Mouse (Mus musculus) heart, embryonic 16.5 days (tissue): Measurements from ENCODE around the gene Polr2a. TPM values are rescaled to one million over a fixed set of nuclear protein-coding genes. Genes with fewer than 3 reads are reported as not detected.
"Not testable (repeated sequence)": the region's sequence is repeated elsewhere in the genome, so short reads cannot be mapped to it uniquely, and the experiment has no call there.

Experiments
- ATAC-seq: fragments of 200-750 bp; cut with Nextera tagmentation; replicated peaks from 2 replicates; pipeline ENCODE4 v1.8.0; 2017; ENCODE audit warnings: moderate number of reproducible peaks; ENCODE audit not compliant: insufficient read depth, low FRiP score; ENCODE audit errors: extremely low read depth
- H3K27ac ChIP-seq: fragments of 300-500 bp; sonication (generic); 2 replicates; pipeline ENCODE4 v1.5.1; 2014; ENCODE audit warnings: mild to moderate bottlenecking, low read length, control low read depth, moderate library complexity
- H3K27me3 ChIP-seq: fragments of 300-500 bp; sonication (generic); 2 replicates; pipeline ENCODE4 v1.6.1; 2014; ENCODE audit warnings: low read length, mixed read lengths; ENCODE audit not compliant: control insufficient read depth, insufficient read depth
- H3K36me3 ChIP-seq: fragments of 300-500 bp; sonication (generic); 2 replicates; pipeline ENCODE4 v1.6.1; 2014; ENCODE audit not compliant: control insufficient read depth, insufficient read depth
- H3K4me1 ChIP-seq: fragments of 300-500 bp; sonication (generic); 2 replicates; pipeline ENCODE4 v1.6.1; 2014; ENCODE audit warnings: low read length, mixed read lengths; ENCODE audit not compliant: control insufficient read depth, insufficient read depth
- H3K4me2 ChIP-seq: fragments of 300-500 bp; sonication (generic); 2 replicates; pipeline ENCODE4 v1.6.1; 2014; ENCODE audit warnings: low read depth, mild to moderate bottlenecking, control low read depth, low read length
- H3K4me3 ChIP-seq: fragments of 300-500 bp; sonication (generic); 2 replicates; pipeline ENCODE4 v1.5.1; 2014; ENCODE audit warnings: mild to moderate bottlenecking, control low read depth, low read length
- H3K9ac ChIP-seq: fragments of 300-500 bp; sonication (generic); 2 replicates; pipeline ENCODE4 v1.6.1; 2014; ENCODE audit warnings: low read length, control low read depth
- H3K9me3 ChIP-seq: fragments of 300-500 bp; sonication (generic); replicated peaks from 2 replicates; pipeline ENCODE4 v1.6.1; 2016; ENCODE audit warnings: low read length; ENCODE audit not compliant: control insufficient read depth
- WGBS: fragments of 180-500 bp; shearing (Covaris S2); extraction: QIAGEN DNeasy Blood & Tissue Kit; methylation state at CpG from one replicate; pipeline ENCODE4 v1.1.7; 2014; 5-methylcytosine and 5-hydroxymethylcytosine counted together
- polyA plus RNA-seq: library from polyadenylated mRNA; unstranded; fragments of >200 nt; fragmentation: Nextera tagmentation; extraction: Ambion mirVana; gene quantifications from 2 replicates; pipeline ENCODE4 v1.2.1, GENCODE M21; 2015

The Polr2a gene
- polyA plus RNA-seq, 1 experiment from 2014 or later: 16.9 TPM

DNA sequence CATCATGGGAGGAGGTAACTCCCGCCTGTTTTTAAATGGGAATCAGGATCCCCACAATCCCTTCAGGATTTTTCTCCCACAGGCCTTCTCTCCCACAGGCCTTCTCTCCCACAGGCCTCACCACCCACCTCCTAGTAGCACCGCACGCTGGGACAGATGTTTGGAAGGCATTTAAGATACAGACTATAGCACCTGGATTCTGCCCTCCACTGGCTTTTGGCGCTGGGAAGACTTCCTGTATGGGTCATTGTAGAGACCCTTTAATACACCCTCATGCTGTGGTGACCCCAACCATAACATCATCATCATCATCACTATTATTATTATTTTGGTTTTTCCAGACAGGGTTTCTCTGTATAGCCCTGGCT is 51.0 kb downstream of the Polr2a start:
- Histone ChIP-seq H3K9me3 (no peaks in the 10 kb centered on the region), H3K9ac (no peak overlapping the region), H3K4me1 (no peaks in the 10 kb centered on the region), H3K27me3 (no peaks in the 10 kb centered on the region), H3K27ac (no peak overlapping the region), H3K36me3 (no peaks in the 10 kb centered on the region), H3K4me3 (no peak overlapping the region), H3K4me2 (no peak overlapping the region)
- no peak for ATAC-seq
- WGBS: 87% methylated on average over 4 of the region's 4 CpGs

GRCm38 (mm10) chr11:69706775-69707479 is 51.5 kb downstream of the Polr2a start:
- H3K27me3 ChIP-seq: no peaks in the 10 kb centered on the region
- H3K4me3 ChIP-seq: no peak overlapping the region
- no peak overlapping the region for H3K4me2 ChIP-seq
- ATAC-seq: no peak
- H3K4me1 ChIP-seq: no peaks in the 10 kb centered on the region
- H3K9ac ChIP-seq: no peak overlapping the region
- H3K27ac ChIP-seq: no peak overlapping the region
- H3K9me3 ChIP-seq: no peaks in the 10 kb centered on the region
- 49% methylated on average over 6 of the region's 6 CpGs for WGBS
- no peaks in the 10 kb centered on the region for H3K36me3 ChIP-seq

DNA sequence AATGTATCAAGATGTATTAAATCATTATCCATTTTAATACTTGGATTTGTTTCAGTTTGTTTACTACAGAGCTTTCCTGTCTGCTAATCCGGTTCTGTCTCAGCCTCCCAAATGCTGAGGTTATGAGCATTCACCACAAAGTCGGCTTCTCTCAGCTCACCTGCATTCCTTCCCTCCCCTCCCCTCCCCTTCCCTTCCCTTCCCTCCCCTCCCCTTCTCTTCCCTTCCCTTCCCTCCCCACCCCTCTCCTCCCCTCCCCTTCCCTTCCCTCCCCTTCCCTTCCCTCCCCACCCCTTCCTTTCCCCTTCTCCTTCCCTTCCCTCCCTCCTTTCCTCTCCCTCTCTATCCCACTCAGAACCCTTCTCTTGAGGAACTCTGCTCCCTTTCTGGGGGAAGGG is 53.8 kb downstream of the Polr2a start:
- ATAC-seq: no peak
- 40% methylated on average over 2 of the region's 2 CpGs for WGBS
- no peak overlapping the region for H3K4me2 ChIP-seq
- H3K27ac ChIP-seq: no peak overlapping the region
- H3K36me3 ChIP-seq: no peaks in the 10 kb centered on the region
- H3K9me3 ChIP-seq: no peaks in the 10 kb centered on the region
- no peak overlapping the region for H3K4me3 ChIP-seq
- no peaks in the 10 kb centered on the region for H3K27me3 ChIP-seq
- no peak overlapping the region for H3K9ac ChIP-seq
- H3K4me1 ChIP-seq: 0 out of 2 replicates have a peak, but pooled peaks cover 3% of the 10 kb centered on the region

- Histone ChIP-seq H3K36me3 (no peaks in the 10 kb centered on the region), H3K9ac (no peak overlapping the region), H3K4me1 (0 out of 2 replicates have a peak, but pooled peaks cover 3% of the 10 kb centered on the region), H3K4me2 (no peak overlapping the region), H3K9me3 (no peaks in the 10 kb centered on the region), H3K4me3 (no peak overlapping the region), H3K27ac (no peak overlapping the region), H3K27me3 (no peaks in the 10 kb centered on the region)
- ATAC-seq: no peak
- WGBS: 59% methylated on average over 8 of the region's 8 CpGs
Observed at GRCm38 (mm10) chr11:69703814-69704612, 54.4 kb downstream of the Polr2a start.

GRCm38 (mm10) chr11:69703381-69703780 is 55.1 kb downstream of the Polr2a start:
- not testable (repeated sequence) for H3K9me3 ChIP-seq, H3K36me3 ChIP-seq, H3K4me3 ChIP-seq, H3K27me3 ChIP-seq, H3K9ac ChIP-seq, H3K27ac ChIP-seq, H3K4me2 ChIP-seq, H3K4me1 ChIP-seq, ATAC-seq
- 70% methylated on average over 2 of the region's 3 CpGs for WGBS

GRCm38 (mm10) chr11:69702886-69703285 is 55.6 kb downstream of the Polr2a start:
- H3K4me1 ChIP-seq, H3K9ac ChIP-seq, H3K36me3 ChIP-seq, H3K27ac ChIP-seq, H3K4me3 ChIP-seq, H3K4me2 ChIP-seq, ATAC-seq, H3K27me3 ChIP-seq, H3K9me3 ChIP-seq: not testable (repeated sequence)
- WGBS: 90% methylated on average over 10 of the region's 10 CpGs

DNA sequence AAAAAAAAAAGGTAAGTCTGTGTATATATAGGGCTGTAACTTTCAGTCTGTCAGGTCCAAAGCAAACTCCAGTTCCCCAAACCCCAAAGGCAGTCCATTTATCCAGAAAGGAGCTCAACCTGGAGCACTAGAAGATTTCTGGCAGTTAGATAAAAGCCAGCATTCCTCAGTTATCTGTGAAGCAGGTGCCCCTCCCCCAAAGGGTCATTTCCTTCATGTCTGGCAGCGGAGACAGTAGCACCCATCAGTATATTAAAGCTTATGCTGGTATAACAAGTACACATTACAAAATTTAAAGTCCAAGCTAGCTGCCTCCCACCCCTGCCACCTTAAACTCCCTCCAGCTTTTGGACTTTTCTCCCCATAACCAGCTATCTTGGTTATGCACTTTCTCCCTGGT is 58.8 kb downstream of the Polr2a start:
- Histone ChIP-seq H3K9ac (no peak overlapping the region), H3K27me3 (no peaks in the 10 kb centered on the region), H3K4me1 (peaks cover 13% of the 10 kb centered on the region), H3K36me3 (no peaks in the 10 kb centered on the region), H3K4me3 (no peak overlapping the region), H3K9me3 (no peaks in the 10 kb centered on the region), H3K27ac (no peak overlapping the region), H3K4me2 (no peak overlapping the region)
- no peak for ATAC-seq
- 21% methylated on average over 1 of the region's 1 CpGs for WGBS

GRCm38 (mm10) chr11:69698574-69698973 is 59.9 kb downstream of the Polr2a start:
- H3K9me3 ChIP-seq: no peaks in the 10 kb centered on the region
- ATAC-seq: no peak
- WGBS: 65% methylated on average over 5 of the region's 5 CpGs
- no peaks in the 10 kb centered on the region for H3K36me3 ChIP-seq
- H3K27me3 ChIP-seq: no peaks in the 10 kb centered on the region
- H3K27ac ChIP-seq: no peak overlapping the region
- no peak overlapping the region for H3K4me2 ChIP-seq
- H3K9ac ChIP-seq: no peak overlapping the region
- H3K4me3 ChIP-seq: no peak overlapping the region
- H3K4me1 ChIP-seq: peaks cover 13% of the 10 kb centered on the region

GRCm38 (mm10) chr11:69697396-69697795 is 61.0 kb downstream of the Polr2a start:
- peaks cover 13% of the 10 kb centered on the region for H3K4me1 ChIP-seq
- H3K27me3 ChIP-seq: no peaks in the 10 kb centered on the region
- H3K9ac ChIP-seq: no peak overlapping the region
- H3K4me2 ChIP-seq: no peak overlapping the region
- no peak overlapping the region for H3K4me3 ChIP-seq
- H3K27ac ChIP-seq: no peak overlapping the region
- H3K9me3 ChIP-seq: no peaks in the 10 kb centered on the region
- H3K36me3 ChIP-seq: no peaks in the 10 kb centered on the region
- WGBS: 88% methylated on average over 3 of the region's 3 CpGs
- ATAC-seq: no peak
